Mouse (Mus musculus) macrophage (primary cell): ENCODE measurements around the gene Lrit2. TPM values are rescaled to one million over a fixed set of nuclear protein-coding genes. Genes with fewer than 3 reads are reported as not detected.

ENCODE experiments used
- H3K27ac ChIP-seq: fragments of 350-480 bp; formaldehyde crosslinking; 2 replicates; pipeline ENCODE4 v1.9.0; 2021
- H3K36me3 ChIP-seq: fragments of 350-480 bp; formaldehyde crosslinking; 2 replicates; pipeline ENCODE4 v1.9.0; 2021; ENCODE audit errors: inconsistent target
- H3K4me3 ChIP-seq: fragments of 350-480 bp; formaldehyde crosslinking; 2 replicates; pipeline ENCODE4 v1.9.0; 2021; ENCODE audit errors: inconsistent target
- H3K79me2 ChIP-seq: fragments of 350-480 bp; formaldehyde crosslinking; 2 replicates; pipeline ENCODE4 v1.9.0; 2021; ENCODE audit errors: inconsistent target
- WGBS: methylation state at CpG from one replicate; pipeline ENCODE4 v1.1.7; 2026; ENCODE audit warnings: inconsistent platforms; ENCODE audit not compliant: missing documents; 5-methylcytosine and 5-hydroxymethylcytosine counted together
- polyA plus RNA-seq: library from polyadenylated mRNA; stranded (reverse); fragments of 250-400 nt; gene quantifications from 3 replicates; pipeline ENCODE4 v1.2.4, GENCODE M21; 2018; ENCODE audit warnings: inconsistent platforms
- total RNA-seq, 78 experiments: library from RNA; depleted of rRNA; stranded (reverse); fragments of 250-400 nt; gene quantifications; 1 replicate in 9 of 78; 2 replicates in 24 of 78; 3 replicates in 43 of 78; 4 replicates in 2 of 78; pipeline ENCODE4 v1.2.4; 2018; ENCODE audit warnings: inconsistent platforms in 56 of 78

Lrit2 gene
- total RNA-seq (2018; cell fraction: chromatin; rRNA removed), result not detected
- total RNA-seq (2018; cell fraction: cytosol; rRNA removed), result not detected
- not detected for total RNA-seq (2018; cell fraction: nucleus; rRNA removed)
- polyA plus RNA-seq, result not detected in 3 replicates

- H3K36me3 ChIP-seq, result no peaks in the 10 kb centered on the region
- no peak within 1 kb of the TSS for H3K27ac ChIP-seq
- 84% methylated on average over 5 of the region's 5 CpGs for WGBS
- no peak within 1 kb of the TSS for H3K4me3 ChIP-seq
- H3K79me2 ChIP-seq, result no peaks in the 10 kb centered on the region
Measured at GRCm38 (mm10) chr14:37067629-37068028, at the start of gene Lrit2. TSS of gene Lrit2 (plus strand) at chr14:37067929.

- Histone ChIP-seq H3K36me3 (no peaks in the 10 kb centered on the region), H3K79me2 (no peaks in the 10 kb centered on the region), H3K4me3 (no peak overlapping the region), H3K27ac (no peak overlapping the region)
- 73% methylated on average over 4 of the region's 4 CpGs for WGBS
Measured at GRCm38 (mm10) chr14:37027248-37027933, 40.3 kb upstream of the Lrit2 start.

DNA sequence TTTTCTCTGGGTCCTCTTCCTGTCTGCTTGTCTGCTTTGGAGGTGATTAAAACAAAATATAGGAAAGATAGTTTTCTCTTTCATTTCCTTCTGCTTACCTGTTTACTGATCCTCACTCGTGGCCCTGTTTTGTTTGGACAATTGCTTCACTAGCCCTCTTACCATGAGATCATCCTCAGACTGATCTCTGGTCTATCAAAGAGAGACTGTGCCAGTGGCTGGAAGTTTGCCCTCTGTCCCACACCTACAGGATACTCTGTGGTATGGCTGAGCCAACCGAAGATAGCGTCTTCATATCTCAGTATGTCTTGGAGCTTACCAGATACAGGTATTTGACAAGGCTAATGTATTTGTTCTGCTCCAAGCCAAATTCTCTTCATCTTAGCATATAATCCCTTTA lies 39.8 kb upstream of the Lrit2 start:
- H3K4me3 ChIP-seq, result no peak overlapping the region
- WGBS, result 88% methylated on average over 3 of the region's 3 CpGs
- no peaks in the 10 kb centered on the region for H3K36me3 ChIP-seq

GRCm38 (mm10) chr14:37028555-37028954 lies 39.2 kb upstream of the Lrit2 start:
- 98% methylated on average over 3 of the region's 3 CpGs for WGBS
- H3K4me3 ChIP-seq, result no peak overlapping the region
- no peaks in the 10 kb centered on the region for H3K36me3 ChIP-seq
- H3K27ac ChIP-seq, result no peak overlapping the region
- no peaks in the 10 kb centered on the region for H3K79me2 ChIP-seq

More for the DNA sequence above, 39.8 kb upstream of the Lrit2 start:
- Histone ChIP-seq H3K79me2 (no peaks in the 10 kb centered on the region), H3K27ac (no peak overlapping the region)

- 87% methylated on average over 11 of the region's 11 CpGs for WGBS
- no peak overlapping the region for H3K4me3 ChIP-seq
- H3K79me2 ChIP-seq, result no peaks in the 10 kb centered on the region
- H3K27ac ChIP-seq, result no peak overlapping the region
- H3K36me3 ChIP-seq, result no peaks in the 10 kb centered on the region
Measured at GRCm38 (mm10) chr14:37032481-37033104, 35.1 kb upstream of the Lrit2 start.

DNA sequence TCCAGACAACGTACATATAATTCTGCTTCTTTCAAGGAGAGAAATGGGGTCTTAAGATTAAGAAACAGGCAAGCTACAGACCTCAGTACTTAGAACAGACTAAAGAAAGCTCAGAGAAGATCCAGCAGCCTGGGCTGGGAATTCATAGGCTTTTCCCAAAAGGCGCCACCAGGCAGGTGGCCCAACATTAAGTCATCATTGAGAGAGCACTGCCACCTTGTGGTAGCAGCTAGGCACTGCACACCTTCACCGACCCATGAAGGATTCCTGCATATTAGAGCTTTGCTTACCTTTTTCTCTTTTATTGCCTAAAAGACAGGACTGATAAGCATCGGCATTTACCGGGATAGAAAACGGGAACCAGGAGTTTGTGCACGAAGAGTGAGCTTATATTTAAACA lies 34.5 kb upstream of the Lrit2 start:
- H3K36me3 ChIP-seq, result no peaks in the 10 kb centered on the region
- WGBS, result 16% methylated on average over 7 of the region's 7 CpGs
- H3K79me2 ChIP-seq, result no peaks in the 10 kb centered on the region
- no peak overlapping the region for H3K27ac ChIP-seq
- H3K4me3 ChIP-seq, result no peak overlapping the region

GRCm38 (mm10) chr14:37034432-37034831 lies 33.3 kb upstream of the Lrit2 start:
- no peak overlapping the region for H3K27ac ChIP-seq
- 67% methylated on average over 5 of the region's 5 CpGs for WGBS
- no peaks in the 10 kb centered on the region for H3K79me2 ChIP-seq
- H3K36me3 ChIP-seq, result no peaks in the 10 kb centered on the region
- H3K4me3 ChIP-seq, result no peak overlapping the region

DNA sequence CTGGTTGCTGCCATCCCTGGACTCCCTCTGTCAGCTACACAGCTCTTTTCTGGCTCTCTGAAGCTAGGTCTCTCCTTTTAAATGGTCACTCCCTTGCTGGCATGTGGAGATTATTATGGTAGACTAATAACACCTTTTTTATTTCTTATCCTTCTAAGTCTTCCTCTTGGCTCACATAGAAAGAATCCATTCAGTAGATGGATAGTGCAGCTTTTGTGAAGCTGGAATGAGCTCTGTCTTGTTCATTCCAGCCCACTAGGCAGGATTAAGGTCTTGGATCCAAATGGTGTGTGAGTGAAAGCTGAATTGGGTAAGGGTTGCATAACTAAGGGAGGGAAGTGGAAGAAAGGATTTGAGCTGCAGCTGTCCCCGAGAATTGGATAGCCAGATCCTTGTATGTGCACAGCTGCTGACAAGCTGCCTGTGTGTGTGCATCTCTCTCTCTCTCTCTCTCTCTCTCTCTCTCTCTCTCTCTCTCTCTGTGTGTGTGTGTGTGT lies 18.8 kb upstream of the Lrit2 start, which contains the start of gene Rgr:
Gene Rgr, minus strand, starts transcription at position 51 of the 497 bp plus-strand sequence.
- Histone ChIP-seq H3K27ac (no peak within 1 kb of the TSS), H3K79me2 (no peaks in the 10 kb centered on the region), H3K4me3 (no peak within 1 kb of the TSS), H3K36me3 (no peaks in the 10 kb centered on the region)
- WGBS, result 82% methylated on average over 1 of the region's 1 CpGs

- Histone ChIP-seq H3K4me3 (no peak overlapping the region), H3K27ac (no peak overlapping the region), H3K79me2 (no peaks in the 10 kb centered on the region), H3K36me3 (no peaks in the 10 kb centered on the region)
- 70% methylated on average over 2 of the region's 2 CpGs for WGBS
Measured at GRCm38 (mm10) chr14:37064849-37065248, 2.9 kb upstream of the Lrit2 start.

DNA sequence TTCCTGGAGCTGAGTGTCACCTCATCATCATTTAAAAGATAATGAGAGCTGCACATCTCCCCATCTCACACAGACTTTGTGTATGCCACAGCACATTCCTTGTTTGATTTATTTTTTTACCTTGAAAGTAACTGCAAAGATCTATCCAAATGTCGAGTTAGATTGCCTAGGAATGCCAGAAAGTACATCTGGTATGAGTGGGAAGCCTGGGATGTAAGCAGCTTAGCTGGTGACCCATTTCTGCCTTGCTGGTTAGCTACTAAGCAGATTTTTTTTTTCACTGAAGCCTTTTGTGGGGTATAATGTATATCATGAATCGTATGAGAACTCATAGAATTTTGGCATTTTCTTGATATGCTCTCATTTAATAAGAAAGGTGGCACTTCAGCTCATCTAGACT lies 1.1 kb upstream of the Lrit2 start:
- H3K4me3 ChIP-seq, result no peak overlapping the region
- no peaks in the 10 kb centered on the region for H3K79me2 ChIP-seq
- 49% methylated on average over 2 of the region's 2 CpGs for WGBS
- no peaks in the 10 kb centered on the region for H3K36me3 ChIP-seq
- no peak overlapping the region for H3K27ac ChIP-seq

DNA sequence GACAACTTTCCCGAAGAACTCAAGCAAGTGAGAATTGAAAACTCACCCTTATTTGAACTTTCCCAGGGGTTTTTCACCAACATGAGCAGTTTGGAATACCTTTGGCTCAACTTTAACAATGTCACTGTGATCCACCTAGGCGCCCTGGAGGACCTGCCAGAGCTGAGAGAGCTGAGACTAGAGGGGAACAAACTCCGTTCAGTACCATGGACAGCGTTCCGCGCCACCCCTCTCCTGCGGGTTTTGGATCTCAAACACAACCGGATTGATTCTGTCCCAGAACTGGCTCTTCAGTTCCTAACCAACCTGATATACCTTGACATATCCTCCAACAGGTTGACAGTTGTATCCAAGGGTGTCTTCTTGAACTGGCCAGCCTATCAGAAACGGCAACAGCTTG lies 787 bp downstream of the Lrit2 start:
- Histone ChIP-seq H3K36me3 (no peaks in the 10 kb centered on the region), H3K27ac (no peak overlapping the region), H3K79me2 (no peaks in the 10 kb centered on the region), H3K4me3 (no peak overlapping the region)
- WGBS, result 27% methylated on average over 9 of the region's 9 CpGs

GRCm38 (mm10) chr14:37080724-37081123 lies 13.0 kb downstream of the Lrit2 start:
- no peaks in the 10 kb centered on the region for H3K36me3 ChIP-seq
- H3K27ac ChIP-seq, result no peak overlapping the region
- WGBS, result 86% methylated on average over 1 of the region's 1 CpGs

DNA sequence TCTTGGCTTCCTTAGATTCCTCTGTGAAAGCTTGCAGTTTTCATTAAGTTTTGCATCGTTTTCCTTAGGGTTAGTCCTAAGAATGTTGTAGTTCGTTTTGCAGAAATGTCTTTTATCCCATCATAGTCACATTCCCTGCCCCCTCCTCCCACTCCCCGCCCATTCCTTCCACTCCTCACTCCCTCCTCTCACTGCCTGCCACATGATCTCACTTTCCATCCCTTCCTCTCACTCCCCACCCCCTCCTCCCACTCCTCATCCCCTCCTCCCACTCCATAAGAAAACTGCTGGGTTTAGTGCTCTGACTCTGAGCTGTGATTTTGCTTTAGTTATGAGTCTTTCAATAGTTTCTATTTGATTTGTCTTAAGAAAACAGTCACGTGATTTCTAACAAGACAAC lies 16.0 kb downstream of the Lrit2 start:
- Histone ChIP-seq H3K4me3 (no peak overlapping the region), H3K27ac (no peak overlapping the region), H3K36me3 (no peaks in the 10 kb centered on the region), H3K79me2 (no peaks in the 10 kb centered on the region)
- 51% methylated on average over 4 of the region's 4 CpGs for WGBS

More at GRCm38 (mm10) chr14:37080724-37081123, 13.0 kb downstream of the Lrit2 start:
- no peaks in the 10 kb centered on the region for H3K79me2 ChIP-seq
- no peak overlapping the region for H3K4me3 ChIP-seq

DNA sequence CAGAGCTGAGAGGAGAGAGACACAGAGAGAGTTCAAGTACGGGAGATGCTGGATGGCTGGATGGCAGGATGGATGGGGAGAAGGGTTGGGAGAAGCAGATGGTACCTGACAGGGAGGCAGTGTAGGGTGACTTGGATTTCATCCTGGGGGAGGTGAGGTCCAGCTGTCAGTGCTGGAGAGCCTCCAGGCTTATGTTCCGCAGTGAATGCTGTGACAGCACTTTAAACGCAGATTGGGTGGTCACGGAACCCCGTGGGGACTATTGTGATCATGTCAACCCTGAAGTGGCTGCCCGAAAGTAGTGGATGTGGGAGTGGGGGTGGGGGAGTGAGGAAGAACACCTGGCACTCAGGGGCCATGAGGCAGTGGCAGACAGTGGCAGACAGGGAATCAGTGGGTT lies 26.7 kb downstream of the Lrit2 start:
- Histone ChIP-seq H3K36me3 (no peaks in the 10 kb centered on the region), H3K4me3 (no peak overlapping the region), H3K27ac (no peak overlapping the region), H3K79me2 (no peaks in the 10 kb centered on the region)
- WGBS, result 84% methylated on average over 6 of the region's 6 CpGs

- Histone ChIP-seq H3K79me2 (no peaks in the 10 kb centered on the region), H3K36me3 (no peaks in the 10 kb centered on the region), H3K4me3 (no peak overlapping the region), H3K27ac (no peak overlapping the region)
- 68% methylated on average over 4 of the region's 4 CpGs for WGBS
Measured at GRCm38 (mm10) chr14:37095556-37095955, 27.8 kb downstream of the Lrit2 start.
